Mouse (Mus musculus): ENCODE measurements around the gene Slc3a1. TPM values are rescaled to one million over a fixed set of nuclear protein-coding genes. Genes with fewer than 3 reads are reported as not detected.

Slc3a1 gene
- under 1 TPM in 1 of 2 experiments, not detected in 1; 0.26 TPM for polyA plus RNA-seq (2012; fragmentation: generic; extraction: Trizol)

GRCm38 (mm10) chr17:85028093-85028739, at the start of gene Slc3a1:
Slc3a1 (plus strand) TSS chr17:85028376.

GRCm38 (mm10) chr17:85090120-85091099, 62.2 kb downstream of the Slc3a1 start, which contains the start of the genes Prepl and Camkmt:
Prepl (minus strand) TSS chr17:85090241.
Camkmt (plus strand) TSS chr17:85090552.

Other genes with a start within 250 kb of the Slc3a1 start
- 10 to 100 TPM in 1 of 2 experiments, 1 to 10 TPM in 1; 1.7 to 11.3 TPM for gene Lrpprc, start 237.6 kb upstream of the Slc3a1 start, polyA plus RNA-seq (2012; fragmentation: generic; extraction: Trizol)
- 10 to 100 TPM in 1 of 2 experiments, 1 to 10 TPM in 1; 4.3 to 28.7 TPM for gene Ppm1b, start 71.6 kb upstream of the Slc3a1 start, polyA plus RNA-seq (2012; fragmentation: generic; extraction: Trizol)
- 10 to 100 TPM in 1 of 2 experiments, 1 to 10 TPM in 1; 1.4 to 12.6 TPM for gene Prepl, start 61.9 kb downstream of the Slc3a1 start, polyA plus RNA-seq (2012; fragmentation: generic; extraction: Trizol)
- 1 to 10 TPM in 1 of 2 experiments, under 1 TPM in 1; 0.67 to 2.9 TPM for gene Camkmt, start 62.2 kb downstream of the Slc3a1 start, polyA plus RNA-seq (2012; fragmentation: generic; extraction: Trizol)

All from C3H10T1/2 (cell line).